Mouse (Mus musculus): Measurements from ENCODE around the gene Cckbr.

DNA sequence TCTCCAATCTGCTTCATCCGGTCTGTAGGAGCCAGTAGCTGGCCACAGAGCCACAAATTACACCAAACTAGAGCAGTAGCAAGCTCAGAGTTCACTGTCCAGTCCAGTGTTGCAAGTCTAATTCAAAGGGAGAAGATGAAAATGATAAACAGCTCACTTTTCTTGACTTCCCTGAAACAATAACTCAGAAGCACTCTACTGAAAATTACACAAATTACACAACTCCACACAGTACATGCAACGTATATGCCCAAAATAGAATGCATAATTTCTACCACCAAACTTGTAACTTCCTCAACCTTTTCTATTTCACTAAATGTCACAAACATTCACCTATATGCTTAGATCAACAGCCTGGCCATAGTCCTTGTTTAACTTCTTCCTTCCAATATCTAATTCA lies 35.3 kb upstream of the Cckbr start:
- TF ChIP-seq MAX (IDR thresholded peaks at IDR 0.05; ENCODE audit: low read depth) (no peak), POLR2A (IDR thresholded peaks at IDR 0.05; ENCODE audit: insufficient read length, low read depth) (no peak), REST (IDR thresholded peaks at IDR 0.05; ENCODE audit: insufficient read depth, insufficient read length) (no peak), USF1 (IDR thresholded peaks at IDR 0.05; ENCODE audit: low read depth) (no peak), POLR2AphosphoS2 (IDR thresholded peaks at IDR 0.05; ENCODE audit: insufficient read length, low read depth) (no peak), MYOG (IDR thresholded peaks at IDR 0.05; ENCODE audit: control insufficient read depth in 1 of 3, insufficient read depth in 1 of 3, insufficient read length in 2 of 3, low read depth in 2 of 3) (no peak)
